Mouse (Mus musculus): ENCODE measurements at regions not wholly inside any gene's neighbourhood (a gene's known extent, or its start where the extent isn't known, plus 50 kb on each side); places are given as distances from the start of the nearest gene placed in this dataset.
"Not testable (repeated sequence)": the region's sequence is repeated elsewhere in the genome, so short reads cannot be mapped to it uniquely, and the experiment has no call there.

DNA sequence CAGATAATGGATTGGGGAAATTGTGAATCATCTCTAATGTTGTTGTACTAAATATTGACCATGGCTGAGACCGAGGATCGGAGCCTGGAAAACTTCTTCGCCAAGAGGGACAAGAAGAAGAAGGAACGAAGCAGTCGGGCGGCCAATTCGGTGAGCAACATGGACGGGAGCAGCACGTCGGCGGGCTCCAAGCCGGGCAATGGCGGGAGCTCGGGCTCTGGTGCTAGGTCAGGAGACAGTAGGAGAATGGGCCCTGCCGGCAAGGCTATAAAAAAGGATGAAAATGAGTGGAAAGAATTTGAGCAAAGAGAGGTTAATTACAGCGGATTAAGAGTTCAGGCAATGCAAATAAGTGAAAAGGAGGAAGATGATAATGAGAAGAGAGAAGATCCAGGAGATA lies 55.0 kb upstream of the Zfp990 start:
- TF ChIP-seq CTCF (IDR thresholded peaks at IDR 0.05; ENCODE audit: control insufficient read depth, insufficient read depth, insufficient read length); MYOD1 (IDR thresholded peaks at IDR 0.05; ENCODE audit: control insufficient read depth, insufficient read length, low read depth): not testable (repeated sequence)
